Mouse (Mus musculus): ENCODE results near the gene Alkbh6. TPM values are rescaled to one million over a fixed set of nuclear protein-coding genes. Genes with fewer than 3 reads are reported as not detected.

The Alkbh6 gene
- polyA plus RNA-seq, 1 experiment = 38.6 TPM

GRCm38 (mm10) chr7:30288046-30288445, 20.5 kb upstream of the Alkbh6 start:
- H3K4me3 ChIP-seq (ENCODE audit: insufficient read depth, low read depth, low read length) = no peak overlapping the region
- H3K27ac ChIP-seq (replicated peaks; ENCODE audit: low read depth, low read length) = no peak overlapping the region

GRCm38 (mm10) chr7:30289071-30289713, 19.3 kb upstream of the Alkbh6 start:
- Histone ChIP-seq H3K27ac (replicated peaks; ENCODE audit: low read depth, low read length) (no peak overlapping the region), H3K4me3 (ENCODE audit: insufficient read depth, low read depth, low read length) (no peak overlapping the region), H3K4me1 (ENCODE audit: control insufficient read depth, insufficient read depth, insufficient read length, low read length) (peaks cover 4% of the 10 kb centered on the region; the same call in 1 of the 2 replicates)

More at GRCm38 (mm10) chr7:30288046-30288445, 20.5 kb upstream of the Alkbh6 start:
- no peaks in the 10 kb centered on the region for H3K4me1 ChIP-seq (ENCODE audit: control insufficient read depth, insufficient read depth, insufficient read length, low read length)

GRCm38 (mm10) chr7:30289714-30290399, 18.7 kb upstream of the Alkbh6 start:
- no peak overlapping the region for H3K4me3 ChIP-seq (ENCODE audit: insufficient read depth, low read depth, low read length)
- no peak overlapping the region for H3K27ac ChIP-seq (replicated peaks; ENCODE audit: low read depth, low read length)
- peaks cover 7% of the 10 kb centered on the region for H3K4me1 ChIP-seq (ENCODE audit: control insufficient read depth, insufficient read depth, insufficient read length, low read length)

DNA sequence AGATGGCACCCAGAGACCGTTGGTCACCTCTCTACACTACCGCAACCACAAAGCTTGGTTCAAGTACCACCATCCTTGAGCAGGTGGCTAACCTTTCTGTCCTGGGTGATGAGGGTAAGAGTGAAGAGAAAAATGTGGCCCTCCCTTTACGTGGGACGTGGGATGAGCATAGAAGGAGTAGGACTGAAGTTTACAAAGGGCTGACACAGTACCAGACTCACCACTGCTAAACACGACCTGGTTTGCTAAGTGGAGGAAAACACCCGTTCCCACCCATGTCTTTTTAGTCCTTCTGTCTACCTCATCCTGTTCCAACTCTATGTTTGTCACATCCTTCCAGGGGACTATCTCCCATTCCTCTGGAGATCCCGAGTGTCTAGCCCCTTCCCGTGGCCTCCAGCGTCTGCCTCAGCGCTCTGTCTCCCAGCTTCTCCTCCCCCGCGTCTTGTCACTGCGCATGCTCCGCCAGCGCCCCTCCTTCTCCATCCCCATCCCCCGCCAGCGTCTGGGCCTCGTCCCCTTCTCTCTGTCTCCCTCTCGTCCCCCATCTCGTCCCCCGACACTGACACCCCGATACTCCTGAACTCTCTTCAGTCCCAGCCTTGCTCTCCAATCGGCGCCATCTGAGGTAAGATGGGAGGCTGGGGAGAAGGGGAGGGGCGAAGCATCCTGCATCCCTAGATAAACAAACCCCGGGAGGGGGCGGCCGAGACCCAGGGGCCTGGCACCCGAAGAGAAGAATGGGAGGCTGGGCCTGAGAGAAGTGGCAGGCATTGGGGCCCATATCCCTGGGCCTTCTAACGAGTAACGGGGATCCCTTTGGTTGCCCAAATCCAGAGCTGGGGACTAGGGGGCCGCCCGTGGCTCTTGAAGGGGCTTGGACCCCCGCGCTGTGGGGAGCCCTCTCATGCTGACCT, 17.0 kb upstream of the Alkbh6 start, which contains the start of gene Clip3:
TSS of gene Clip3 (plus strand) at position 514 of the 917 bp plus-strand sequence.
- Histone ChIP-seq H3K4me1 (ENCODE audit: control insufficient read depth, insufficient read depth, insufficient read length, low read length) (peaks cover 9% of the 10 kb centered on the region), H3K27ac (replicated peaks; ENCODE audit: low read depth, low read length) (no peak within 1 kb of the TSS), H3K4me3 (ENCODE audit: insufficient read depth, low read depth, low read length) (peak within 1 kb of the TSS; percentile 56)

- no peak overlapping the region for H3K4me3 ChIP-seq (ENCODE audit: insufficient read depth, low read depth, low read length)
- H3K27ac ChIP-seq (replicated peaks; ENCODE audit: low read depth, low read length) = 0 out of 2 replicates have a peak overlapping the region, but pooled peaks have one; percentile 32
Measured at GRCm38 (mm10) chr7:30293795-30294194, 14.7 kb upstream of the Alkbh6 start.

GRCm38 (mm10) chr7:30294296-30294695, 14.2 kb upstream of the Alkbh6 start:
- H3K4me3 ChIP-seq (ENCODE audit: insufficient read depth, low read depth, low read length) = no peak overlapping the region
- peak overlapping the region; percentile 86 for H3K27ac ChIP-seq (replicated peaks; ENCODE audit: low read depth, low read length)
- peaks cover 9% of the 10 kb centered on the region for H3K4me1 ChIP-seq (ENCODE audit: control insufficient read depth, insufficient read depth, insufficient read length, low read length)

More at GRCm38 (mm10) chr7:30293795-30294194, 14.7 kb upstream of the Alkbh6 start:
- H3K4me1 ChIP-seq (ENCODE audit: control insufficient read depth, insufficient read depth, insufficient read length, low read length) = peaks cover 9% of the 10 kb centered on the region

GRCm38 (mm10) chr7:30295103-30295502, 13.4 kb upstream of the Alkbh6 start:
- peaks cover 9% of the 10 kb centered on the region for H3K4me1 ChIP-seq (ENCODE audit: control insufficient read depth, insufficient read depth, insufficient read length, low read length)
- peak overlapping the region; percentile 86 for H3K27ac ChIP-seq (replicated peaks; ENCODE audit: low read depth, low read length)
- no peak overlapping the region for H3K4me3 ChIP-seq (ENCODE audit: insufficient read depth, low read depth, low read length)

DNA sequence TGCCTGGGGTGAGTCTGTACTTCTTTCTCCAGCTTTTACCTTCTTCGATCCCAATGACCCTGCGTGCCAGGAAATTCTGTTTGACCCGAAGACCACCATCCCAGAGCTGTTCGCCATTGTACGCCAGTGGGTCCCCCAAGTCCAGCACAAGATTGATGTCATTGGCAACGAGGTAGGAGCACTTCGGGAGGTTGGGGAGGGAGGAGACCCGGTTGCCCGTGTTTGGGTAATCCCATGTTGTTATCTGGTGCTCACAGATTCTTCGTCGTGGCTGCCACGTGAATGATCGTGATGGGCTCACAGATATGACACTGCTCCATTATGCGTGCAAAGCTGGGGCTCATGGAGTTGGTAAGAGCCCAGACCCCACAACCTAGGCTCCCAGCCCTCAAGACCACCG, 11.7 kb upstream of the Alkbh6 start:
- Histone ChIP-seq H3K4me3 (ENCODE audit: insufficient read depth, low read depth, low read length) (no peak overlapping the region), H3K27ac (replicated peaks; ENCODE audit: low read depth, low read length) (no peak overlapping the region), H3K4me1 (ENCODE audit: control insufficient read depth, insufficient read depth, insufficient read length, low read length) (peaks cover 9% of the 10 kb centered on the region)

GRCm38 (mm10) chr7:30297266-30297665, 11.3 kb upstream of the Alkbh6 start:
- Histone ChIP-seq H3K4me3 (ENCODE audit: insufficient read depth, low read depth, low read length) (no peak overlapping the region), H3K27ac (replicated peaks; ENCODE audit: low read depth, low read length) (no peak overlapping the region), H3K4me1 (ENCODE audit: control insufficient read depth, insufficient read depth, insufficient read length, low read length) (peaks cover 9% of the 10 kb centered on the region)

- H3K4me1 ChIP-seq (ENCODE audit: control insufficient read depth, insufficient read depth, insufficient read length, low read length) = no peaks in the 10 kb centered on the region
- H3K27ac ChIP-seq (replicated peaks; ENCODE audit: low read depth, low read length) = no peak overlapping the region
- no peak overlapping the region for H3K4me3 ChIP-seq (ENCODE audit: insufficient read depth, low read depth, low read length)
Measured at GRCm38 (mm10) chr7:30300914-30301313, 7.6 kb upstream of the Alkbh6 start.

DNA sequence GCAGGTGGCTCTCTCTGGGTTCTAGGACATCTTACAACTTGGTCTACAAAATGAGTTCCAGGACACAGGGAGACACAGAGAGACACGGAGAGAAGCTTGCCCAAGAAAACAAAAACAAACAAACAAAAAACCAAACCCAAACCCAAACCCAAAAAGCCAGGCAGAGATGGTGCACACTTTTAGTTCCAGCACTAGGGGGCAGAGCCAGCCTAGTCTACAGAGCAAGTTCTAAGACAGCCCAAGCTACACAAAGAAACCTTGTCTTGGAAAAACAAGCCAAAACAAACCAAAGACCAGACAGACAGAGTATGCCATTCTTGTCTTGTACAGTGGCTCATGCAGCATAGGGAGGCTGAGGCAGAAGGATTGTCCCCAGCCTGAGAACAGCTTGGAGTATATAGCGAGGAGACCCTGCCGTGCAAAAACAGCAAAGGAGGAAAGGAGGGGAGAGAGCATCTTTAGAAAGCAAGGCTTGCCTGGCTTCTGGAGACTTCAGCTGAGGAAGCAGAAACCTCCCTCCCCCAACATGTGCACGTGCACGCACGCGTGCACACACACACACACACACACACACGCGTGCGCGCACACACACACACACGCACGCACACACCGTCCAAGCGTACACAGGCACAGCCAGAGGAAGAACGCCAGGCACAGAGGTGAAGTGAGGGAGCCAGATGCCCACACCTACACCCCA, 2.3 kb upstream of the Alkbh6 start:
- Histone ChIP-seq H3K4me1 (ENCODE audit: control insufficient read depth, insufficient read depth, insufficient read length, low read length) (peaks cover 5% of the 10 kb centered on the region), H3K4me3 (ENCODE audit: insufficient read depth, low read depth, low read length) (no peak overlapping the region), H3K27ac (replicated peaks; ENCODE audit: low read depth, low read length) (no peak overlapping the region)

- peaks cover 5% of the 10 kb centered on the region for H3K4me1 ChIP-seq (ENCODE audit: control insufficient read depth, insufficient read depth, insufficient read length, low read length)
- no peak overlapping the region for H3K27ac ChIP-seq (replicated peaks; ENCODE audit: low read depth, low read length)
- peak overlapping the region; percentile 66 for H3K4me3 ChIP-seq (ENCODE audit: insufficient read depth, low read depth, low read length)
Measured at GRCm38 (mm10) chr7:30309395-30310129, 1.0 kb downstream of the Alkbh6 start.

- no peak overlapping the region for H3K27ac ChIP-seq (replicated peaks; ENCODE audit: low read depth, low read length)
- H3K4me3 ChIP-seq (ENCODE audit: insufficient read depth, low read depth, low read length) = no peak overlapping the region
- peaks cover 5% of the 10 kb centered on the region for H3K4me1 ChIP-seq (ENCODE audit: control insufficient read depth, insufficient read depth, insufficient read length, low read length)
Measured at GRCm38 (mm10) chr7:30310136-30310535, 1.6 kb downstream of the Alkbh6 start.
